Mouse (Mus musculus) forebrain, embryonic 10.5 days (tissue): ENCODE results near the gene Ubac2. TPM values are rescaled to one million over a fixed set of nuclear protein-coding genes. Genes with fewer than 3 reads are reported as not detected.

Experiments used
- DNase-seq: peaks from one replicate; pipeline ENCODE4 v3.0.0-alpha.2; 2017; ENCODE audit warnings: low spot score; ENCODE audit errors: extremely low spot score
- H3K27ac ChIP-seq: fragments of 300-500 bp; sonication (generic); 2 replicates; pipeline ENCODE4 v1.5.1; 2016; ENCODE audit warnings: mild to moderate bottlenecking
- H3K27me3 ChIP-seq: fragments of 300-500 bp; sonication (generic); 2 replicates; pipeline ENCODE4 v1.6.1; 2016; ENCODE audit warnings: mild to moderate bottlenecking; ENCODE audit not compliant: poor library complexity, severe bottlenecking
- H3K36me3 ChIP-seq: fragments of 300-500 bp; sonication (generic); replicated peaks from 2 replicates; pipeline ENCODE4 v1.6.1; 2016; ENCODE audit warnings: mild to moderate bottlenecking, moderate library complexity
- H3K4me1 ChIP-seq: fragments of 300-500 bp; sonication (generic); 2 replicates; pipeline ENCODE4 v1.6.1; 2016
- H3K4me3 ChIP-seq: fragments of 300-500 bp; sonication (generic); 2 replicates; pipeline ENCODE4 v1.5.1; 2016; ENCODE audit warnings: mild to moderate bottlenecking, moderate library complexity
- H3K9me3 ChIP-seq: fragments of 300-500 bp; sonication (generic); 2 replicates; pipeline ENCODE4 v1.6.1; 2016; ENCODE audit warnings: mild to moderate bottlenecking, moderate library complexity
- WGBS: fragments of 180-500 bp; shearing (Covaris S2); methylation state at CpG from one replicate; pipeline ENCODE4 v1.1.7; 2016; 5-methylcytosine and 5-hydroxymethylcytosine counted together
- polyA plus RNA-seq: library from polyadenylated mRNA; unstranded; fragments of >200 nt; fragmentation: Nextera tagmentation; extraction: Ambion mirVana; gene quantifications from 2 replicates; pipeline ENCODE4 v1.2.1, GENCODE M21; 2016

Ubac2 gene
- polyA plus RNA-seq, 1 experiment from 2014 or later, result 80.7 TPM

DNA sequence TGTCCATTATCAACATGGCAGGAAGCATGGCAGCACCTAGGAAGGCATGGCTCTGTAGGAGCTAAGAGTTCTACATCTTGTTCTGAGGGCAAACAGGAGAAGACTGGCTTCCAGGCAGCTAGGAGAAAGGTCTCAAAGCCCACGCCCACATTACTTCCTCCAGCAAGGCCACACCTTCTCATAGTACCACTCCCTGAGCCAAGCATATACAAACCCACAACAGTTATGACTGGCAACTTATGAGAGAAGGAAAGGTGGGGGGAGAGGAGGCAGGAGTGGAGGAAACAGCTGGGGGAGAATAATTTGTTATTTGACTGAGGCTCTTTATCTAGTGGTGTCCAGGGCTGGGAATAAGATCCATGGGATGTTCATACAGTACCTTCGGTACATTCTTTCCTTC is 157.4 kb downstream of the Ubac2 start:
- Histone ChIP-seq H3K36me3 (no peaks in the 10 kb centered on the region), H3K27ac (no peak overlapping the region), H3K4me3 (no peak overlapping the region), H3K4me1 (no peaks in the 10 kb centered on the region), H3K9me3 (no peaks in the 10 kb centered on the region), H3K27me3 (no peaks in the 10 kb centered on the region)
- no peak for DNase-seq
- 92% methylated on average over 2 of the region's 2 CpGs for WGBS

DNA sequence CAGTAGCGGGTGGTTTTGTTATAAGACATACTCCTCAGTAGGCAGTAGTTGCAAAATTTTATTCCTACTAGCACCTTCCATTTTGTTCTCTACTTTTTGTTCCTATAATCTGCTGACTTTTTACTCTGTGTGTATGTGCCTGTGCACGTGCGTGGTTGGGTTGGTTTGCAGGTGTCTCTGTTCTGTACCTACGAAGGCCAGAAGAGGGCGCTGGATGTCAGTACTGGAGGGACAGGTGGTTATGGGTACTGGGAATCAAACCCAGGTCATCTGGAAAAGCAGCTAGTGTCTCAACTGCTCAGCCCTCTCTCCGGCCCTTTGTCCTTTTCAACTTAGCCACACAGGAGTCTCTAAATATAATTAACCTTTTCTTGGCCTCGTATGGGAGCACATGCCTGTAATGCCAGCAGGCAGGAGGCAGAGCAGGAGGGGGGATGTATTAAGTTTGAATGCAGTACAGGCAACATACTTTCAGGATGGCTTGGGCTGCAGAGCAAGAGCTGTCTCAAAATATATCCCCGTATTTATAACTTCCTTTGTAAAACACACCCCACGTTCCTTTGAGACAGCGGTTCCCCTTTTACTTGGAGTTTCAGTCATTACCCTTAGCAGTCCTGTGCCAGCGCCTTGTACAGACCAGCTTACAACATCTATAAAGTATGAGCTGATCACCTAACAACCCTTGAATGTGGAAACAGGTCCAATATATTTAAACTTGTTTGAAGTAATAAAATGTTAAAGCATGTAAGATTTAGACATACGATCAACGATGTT is 160.6 kb downstream of the Ubac2 start:
- Histone ChIP-seq H3K4me1 (no peaks in the 10 kb centered on the region), H3K27ac (no peak overlapping the region), H3K4me3 (no peak overlapping the region), H3K27me3 (no peaks in the 10 kb centered on the region), H3K9me3 (no peaks in the 10 kb centered on the region), H3K36me3 (no peaks in the 10 kb centered on the region)
- 89% methylated on average over 13 of the region's 13 CpGs for WGBS
- DNase-seq, result no peak

GRCm38 (mm10) chr14:122041413-122041825 is 163.0 kb downstream of the Ubac2 start:
- DNase-seq, result no peak
- Histone ChIP-seq H3K27ac (no peak overlapping the region), H3K4me3 (no peak overlapping the region), H3K4me1 (no peaks in the 10 kb centered on the region), H3K27me3 (no peaks in the 10 kb centered on the region), H3K9me3 (peaks cover 10% of the 10 kb centered on the region; the same call in 1 of the 2 replicates), H3K36me3 (no peaks in the 10 kb centered on the region)
- 90% methylated on average over 3 of the region's 3 CpGs for WGBS

DNA sequence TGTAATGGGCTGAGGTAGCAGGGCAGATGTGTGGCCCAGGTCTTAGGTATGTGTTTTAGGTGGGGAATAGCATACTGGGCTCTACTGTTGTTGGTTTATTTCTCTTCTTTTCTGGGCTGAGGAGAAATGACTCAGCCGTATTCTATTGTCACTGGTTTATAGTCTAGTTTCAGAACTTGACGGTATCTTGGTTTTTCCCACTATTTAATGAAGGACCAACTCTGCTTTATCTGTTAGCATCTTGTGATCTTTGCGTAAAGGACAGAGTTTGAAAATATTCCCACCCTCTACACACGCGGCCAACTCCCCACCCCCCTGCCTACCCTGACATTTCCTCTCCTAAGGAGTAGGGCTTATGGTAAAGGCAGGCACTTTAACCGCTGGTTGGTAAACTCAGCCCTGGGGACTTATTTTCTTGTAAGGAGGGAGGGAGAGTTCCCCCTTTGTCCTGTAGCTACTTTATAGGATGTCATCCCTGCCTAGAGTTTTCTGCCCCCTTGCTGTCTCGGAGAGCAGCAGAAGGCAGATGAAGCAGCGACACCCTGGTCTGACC is 163.8 kb downstream of the Ubac2 start:
- DNase-seq, result no peak
- H3K27ac ChIP-seq, result no peak overlapping the region
- H3K9me3 ChIP-seq, result peaks cover 10% of the 10 kb centered on the region; the same call in 1 of the 2 replicates
- H3K27me3 ChIP-seq, result no peaks in the 10 kb centered on the region
- H3K4me1 ChIP-seq, result no peaks in the 10 kb centered on the region
- 89% methylated on average over 8 of the region's 8 CpGs for WGBS
- no peaks in the 10 kb centered on the region for H3K36me3 ChIP-seq
- no peak overlapping the region for H3K4me3 ChIP-seq

GRCm38 (mm10) chr14:122047784-122048183 is 169.4 kb downstream of the Ubac2 start:
- Histone ChIP-seq H3K4me3 (no peak overlapping the region), H3K27ac (no peak overlapping the region), H3K9me3 (peaks cover 10% of the 10 kb centered on the region; the same call in 1 of the 2 replicates), H3K36me3 (no peaks in the 10 kb centered on the region), H3K4me1 (no peaks in the 10 kb centered on the region), H3K27me3 (no peaks in the 10 kb centered on the region)
- DNase-seq, result no peak
- 93% methylated on average over 8 of the region's 8 CpGs for WGBS

DNA sequence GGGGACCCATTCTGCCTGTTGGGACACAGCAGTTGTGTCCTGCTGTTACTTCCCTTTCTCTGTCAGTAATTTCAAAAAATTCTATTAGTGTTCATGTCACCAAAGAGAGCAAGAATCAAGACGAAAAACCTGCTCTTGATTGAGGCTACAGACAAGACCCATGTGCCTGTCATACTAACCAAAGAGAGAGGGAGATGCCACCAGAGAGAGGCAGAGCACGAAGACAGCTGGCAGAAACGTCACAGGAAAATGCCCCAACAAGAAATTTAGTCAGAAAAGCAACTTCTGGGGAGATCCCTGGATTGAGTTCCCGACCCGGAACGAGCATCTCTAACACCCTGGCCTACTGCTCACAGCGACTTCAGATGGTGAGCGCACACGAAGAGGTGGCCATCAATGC is 170.4 kb downstream of the Ubac2 start:
- no peak overlapping the region for H3K27ac ChIP-seq
- DNase-seq, result no peak
- H3K27me3 ChIP-seq, result no peaks in the 10 kb centered on the region
- no peak overlapping the region for H3K4me3 ChIP-seq
- 91% methylated on average over 9 of the region's 9 CpGs for WGBS
- no peaks in the 10 kb centered on the region for H3K36me3 ChIP-seq
- H3K4me1 ChIP-seq, result no peaks in the 10 kb centered on the region
- peaks cover 10% of the 10 kb centered on the region; the same call in 1 of the 2 replicates for H3K9me3 ChIP-seq

DNA sequence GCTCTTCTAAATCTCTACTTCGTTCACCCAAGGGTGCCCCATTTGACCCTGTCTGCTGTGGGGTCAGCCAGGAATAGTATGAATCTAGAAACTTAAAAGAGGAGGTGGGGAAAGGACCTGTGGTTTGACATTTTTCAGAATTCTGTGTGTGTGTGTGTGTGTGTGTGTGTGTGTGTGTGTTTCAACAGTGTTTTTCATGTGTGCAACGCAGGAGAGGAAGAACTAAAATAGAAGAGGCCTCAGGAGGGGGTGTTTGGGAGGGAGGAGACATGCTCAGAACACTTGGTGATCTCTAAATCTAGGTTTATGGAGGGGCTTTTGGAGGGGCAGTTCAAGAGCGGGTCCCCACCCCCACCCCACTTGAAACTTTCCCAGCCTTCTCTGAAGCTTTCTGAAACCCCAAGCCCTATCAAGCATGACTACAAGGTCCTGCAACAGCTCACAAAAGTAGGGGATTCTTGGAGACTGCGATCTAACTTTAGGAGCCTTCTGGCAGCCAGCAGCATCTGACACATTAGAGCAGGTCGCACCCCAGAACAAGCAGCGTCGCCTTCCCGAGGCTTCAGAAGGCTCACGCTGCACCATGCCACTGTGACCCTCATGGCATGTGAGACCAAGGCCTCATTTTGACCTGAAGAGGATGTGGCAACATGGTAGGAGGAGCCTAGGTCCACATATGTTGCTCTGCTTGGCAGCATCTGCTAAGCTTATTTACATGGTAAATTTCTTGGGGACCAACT is 174.6 kb downstream of the Ubac2 start:
- Histone ChIP-seq H3K4me1 (no peaks in the 10 kb centered on the region), H3K27ac (no peak overlapping the region), H3K4me3 (no peak overlapping the region), H3K9me3 (no peaks in the 10 kb centered on the region), H3K36me3 (no peaks in the 10 kb centered on the region), H3K27me3 (no peaks in the 10 kb centered on the region)
- DNase-seq, result no peak
- WGBS, result 93% methylated on average over 9 of the region's 9 CpGs

- 82% methylated on average over 6 of the region's 6 CpGs for WGBS
- no peaks in the 10 kb centered on the region for H3K27me3 ChIP-seq
- H3K27ac ChIP-seq, result no peak overlapping the region
- H3K36me3 ChIP-seq, result no peaks in the 10 kb centered on the region
- DNase-seq, result no peak
- no peaks in the 10 kb centered on the region for H3K9me3 ChIP-seq
- H3K4me1 ChIP-seq, result no peaks in the 10 kb centered on the region
- H3K4me3 ChIP-seq, result no peak overlapping the region
These were observed 178.5 kb downstream of the Ubac2 start for GRCm38 (mm10) chr14:122056871-122057270.

DNA sequence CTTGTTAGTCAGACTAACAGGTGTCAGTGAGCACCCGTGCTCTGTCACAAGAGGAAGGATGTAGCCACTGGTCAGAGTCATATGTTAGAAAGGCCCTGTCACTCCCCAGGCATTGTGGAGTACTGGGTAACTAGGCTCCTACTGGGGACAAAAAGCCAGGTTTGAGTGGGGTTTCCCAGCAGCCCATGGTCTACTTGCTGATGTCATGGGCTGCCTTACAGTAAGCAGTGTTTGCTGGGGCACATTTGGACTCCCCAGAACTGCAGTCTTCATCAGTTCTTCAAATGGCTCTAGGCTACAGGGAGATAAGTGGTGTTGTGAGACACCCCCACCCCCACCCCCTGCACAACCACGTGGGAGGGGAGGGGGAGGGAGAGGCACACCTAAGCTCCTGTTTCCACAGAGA is 179.5 kb downstream of the Ubac2 start:
- Histone ChIP-seq H3K27ac (no peak overlapping the region), H3K4me3 (no peak overlapping the region), H3K27me3 (no peaks in the 10 kb centered on the region), H3K36me3 (no peaks in the 10 kb centered on the region), H3K4me1 (no peaks in the 10 kb centered on the region), H3K9me3 (no peaks in the 10 kb centered on the region)
- 56% methylated on average over 2 of the region's 2 CpGs for WGBS
- no peak for DNase-seq

GRCm38 (mm10) chr14:122060642-122061041 is 182.2 kb downstream of the Ubac2 start:
- WGBS, result 9% methylated on average over 3 of the region's 3 CpGs
- no peak overlapping the region for H3K4me3 ChIP-seq

GRCm38 (mm10) chr14:122061376-122061775 is 183.0 kb downstream of the Ubac2 start:
- no peak overlapping the region for H3K27ac ChIP-seq
- no peak for DNase-seq
- H3K4me3 ChIP-seq, result no peak overlapping the region
- no peaks in the 10 kb centered on the region for H3K4me1 ChIP-seq
- no peaks in the 10 kb centered on the region for H3K9me3 ChIP-seq
- WGBS, result 91% methylated on average over 6 of the region's 6 CpGs
- no peaks in the 10 kb centered on the region for H3K36me3 ChIP-seq
- no peaks in the 10 kb centered on the region for H3K27me3 ChIP-seq

More at GRCm38 (mm10) chr14:122060642-122061041, 182.2 kb downstream of the Ubac2 start:
- no peaks in the 10 kb centered on the region for H3K36me3 ChIP-seq
- H3K9me3 ChIP-seq, result no peaks in the 10 kb centered on the region
- DNase-seq, result peak; percentile 58
- H3K27me3 ChIP-seq, result no peaks in the 10 kb centered on the region
- no peaks in the 10 kb centered on the region for H3K4me1 ChIP-seq
- H3K27ac ChIP-seq, result no peak overlapping the region

DNA sequence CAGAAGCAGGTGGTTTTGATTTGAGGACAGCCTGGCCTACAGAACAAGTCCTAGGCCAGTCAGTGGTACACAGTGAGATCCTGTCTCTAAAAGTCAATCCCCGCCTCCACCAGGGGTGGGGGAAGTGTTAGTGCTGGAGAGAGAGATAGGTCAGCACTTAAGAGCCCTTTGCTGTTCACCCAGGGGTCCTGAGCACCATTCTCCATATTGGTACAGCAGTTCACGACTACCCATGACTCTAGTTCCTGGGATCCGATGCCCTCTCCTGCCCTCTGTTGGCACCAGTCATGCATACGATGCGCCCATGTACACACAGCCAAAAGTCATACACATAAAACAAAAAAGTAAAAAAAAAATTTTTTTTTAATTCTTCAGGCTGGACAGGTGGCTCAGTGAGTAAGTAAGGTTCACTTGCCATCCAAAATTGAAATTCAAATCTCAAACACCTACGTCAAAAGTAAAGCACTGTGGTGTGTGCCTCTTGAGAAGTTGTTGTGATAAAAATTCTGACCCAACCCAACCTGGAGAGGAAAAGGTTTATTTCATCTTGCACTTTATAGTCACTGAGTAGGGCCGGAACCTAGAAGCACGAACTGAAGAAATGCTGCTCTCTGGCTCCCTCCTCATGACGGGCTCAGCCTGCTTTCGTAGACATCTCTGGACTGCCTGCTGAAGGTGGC is 184.1 kb downstream of the Ubac2 start:
- Histone ChIP-seq H3K4me1 (peaks cover 2% of the 10 kb centered on the region; the same call in 1 of the 2 replicates), H3K27ac (no peak overlapping the region), H3K9me3 (no peaks in the 10 kb centered on the region), H3K27me3 (no peaks in the 10 kb centered on the region), H3K4me3 (no peak overlapping the region), H3K36me3 (no peaks in the 10 kb centered on the region)
- DNase-seq, result no peak
- WGBS, result 84% methylated on average over 10 of the region's 10 CpGs
